Mouse (Mus musculus) midbrain, embryonic 14.5 days (tissue): ENCODE measurements around the gene Hist1h3c. TPM values are rescaled to one million over a fixed set of nuclear protein-coding genes. Genes with fewer than 3 reads are reported as not detected.
"Not testable (repeated sequence)": the region's sequence is repeated elsewhere in the genome, so short reads cannot be mapped to it uniquely, and the experiment has no call there.

Experiments
- ATAC-seq: fragments of 200-750 bp; cut with Nextera tagmentation; 2 replicates; pipeline ENCODE4 v1.8.0; 2017; ENCODE audit warnings: moderate number of reproducible peaks, moderate library complexity; ENCODE audit not compliant: low FRiP score, low TSS enrichment
- DNase-seq: peaks from one replicate; pipeline ENCODE4 v3.0.0-alpha.2; 2015
- H3K27ac ChIP-seq: fragments of 300-500 bp; sonication (generic); replicated peaks from 2 replicates; pipeline ENCODE4 v1.5.1; 2014; ENCODE audit warnings: mild to moderate bottlenecking, low read depth, low read length, moderate library complexity
- H3K27me3 ChIP-seq: fragments of 300-500 bp; sonication (generic); 2 replicates; pipeline ENCODE4 v1.6.1; 2014; ENCODE audit warnings: low read length, control low read depth, mixed read lengths; ENCODE audit not compliant: control insufficient read depth, insufficient read depth
- H3K36me3 ChIP-seq: fragments of 300-500 bp; sonication (generic); 2 replicates; pipeline ENCODE4 v1.6.1; 2014; ENCODE audit warnings: low read length, control low read depth; ENCODE audit not compliant: control insufficient read depth, insufficient read depth
- H3K4me1 ChIP-seq: fragments of 300-500 bp; sonication (generic); 2 replicates; pipeline ENCODE4 v1.6.1; 2014; ENCODE audit warnings: mild to moderate bottlenecking, antibody characterized with exemption, low read length, control low read depth; ENCODE audit not compliant: control insufficient read depth, insufficient read depth
- H3K4me2 ChIP-seq: fragments of 300-500 bp; sonication (generic); 2 replicates; pipeline ENCODE4 v1.6.1; 2014; ENCODE audit warnings: mild to moderate bottlenecking, low read length, moderate library complexity
- H3K4me3 ChIP-seq: fragments of 300-500 bp; sonication (generic); replicated peaks from 2 replicates; pipeline ENCODE4 v1.5.1; 2014; ENCODE audit warnings: low read depth, low read length
- H3K9ac ChIP-seq: fragments of 300-500 bp; sonication (generic); replicated peaks from 2 replicates; pipeline ENCODE4 v1.6.1; 2014; ENCODE audit warnings: mild to moderate bottlenecking, low read length, moderate library complexity
- H3K9me3 ChIP-seq: fragments of 300-500 bp; sonication (generic); 2 replicates; pipeline ENCODE4 v1.6.1; 2016; ENCODE audit warnings: low read length, control low read depth, mixed read lengths; ENCODE audit not compliant: control insufficient read depth
- WGBS: fragments of 180-500 bp; shearing (Covaris S2); extraction: QIAGEN DNeasy Blood & Tissue Kit; methylation state at CpG from one replicate; pipeline ENCODE4 v1.1.7; 2014; 5-methylcytosine and 5-hydroxymethylcytosine counted together
- polyA plus RNA-seq: library from polyadenylated mRNA; unstranded; fragments of >200 nt; fragmentation: Nextera tagmentation; extraction: Ambion mirVana; gene quantifications from 2 replicates; pipeline ENCODE4 v1.2.1, GENCODE M21; 2014

Hist1h3c gene
- 1.2 TPM in 2 replicates for polyA plus RNA-seq

- Histone ChIP-seq H3K9ac (peak within 1 kb of the TSS; percentile 39; the same call in 1 of the 2 replicates), H3K4me2 (peak within 1 kb of the TSS; percentile 69), H3K9me3 (no peaks in the 10 kb centered on the region), H3K4me1 (peaks cover 11% of the 10 kb centered on the region), H3K36me3 (no peaks in the 10 kb centered on the region), H3K4me3 (peak within 1 kb of the TSS; percentile 31), H3K27me3 (no peaks in the 10 kb centered on the region), H3K27ac (peak within 1 kb of the TSS; percentile 88)
- ATAC-seq (peak; percentile 79), DNase-seq (peak; percentile 95)
- WGBS: under 1% methylated on average over 25 of the region's 28 CpGs
Measured at GRCm38 (mm10) chr13:23745381-23746161, at the start of gene Hist1h3c. TSS of gene Hist1h3c (minus strand) at chr13:23745602.

DNA sequence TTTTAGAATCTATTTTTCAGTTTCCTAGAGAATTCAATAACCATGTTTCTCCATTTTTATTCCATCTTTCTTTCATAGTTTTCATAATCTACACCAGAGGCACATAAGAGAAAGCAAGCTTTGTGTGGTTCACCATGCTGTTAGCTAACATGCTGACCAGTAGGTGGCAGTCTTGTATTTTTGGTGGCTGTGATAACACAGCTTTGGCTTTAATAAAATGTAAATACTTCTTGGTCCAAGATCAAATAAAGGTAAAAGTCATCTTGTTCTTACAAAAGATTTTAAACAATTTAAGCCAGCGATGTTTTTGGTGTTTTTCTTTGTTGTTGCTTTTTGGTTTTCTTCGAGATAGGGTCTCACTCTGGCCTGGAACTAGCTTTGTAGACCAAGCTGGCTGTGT is 47.1 kb upstream of the Hist1h3c start:
- ATAC-seq (no peak; the same call in 1 of the 2 replicates), DNase-seq (peak; percentile 91)
- H3K27ac ChIP-seq: no peak overlapping the region
- no peaks in the 10 kb centered on the region for H3K9me3 ChIP-seq
- H3K4me2 ChIP-seq: no peak overlapping the region
- H3K4me3 ChIP-seq: no peak overlapping the region
- H3K27me3 ChIP-seq: no peaks in the 10 kb centered on the region
- no peaks in the 10 kb centered on the region for H3K36me3 ChIP-seq
- H3K9ac ChIP-seq: no peak overlapping the region
- 44% methylated on average over 2 of the region's 2 CpGs for WGBS
- no peaks in the 10 kb centered on the region for H3K4me1 ChIP-seq

DNA sequence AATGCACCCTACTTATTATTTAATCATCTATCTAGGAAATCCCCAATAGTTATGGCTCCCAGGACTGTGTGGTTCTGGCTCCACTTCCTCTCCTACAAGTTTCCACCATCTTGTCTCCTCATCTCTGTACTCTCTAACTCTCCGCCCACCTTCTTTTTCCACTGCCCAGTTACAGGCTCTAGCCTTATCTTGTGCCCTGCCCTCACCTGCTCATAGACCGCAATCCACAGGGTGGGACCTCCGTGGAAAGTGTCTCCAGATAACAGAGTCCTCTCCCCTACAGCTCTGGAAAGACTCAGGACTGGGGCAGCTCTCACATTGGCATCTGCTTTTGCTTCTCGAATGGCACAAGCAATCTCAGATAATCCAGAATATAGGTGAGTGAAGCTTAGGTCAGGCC is 33.6 kb upstream of the Hist1h3c start:
- DNase-seq (no peak), ATAC-seq (no peak)
- H3K4me1 ChIP-seq: no peaks in the 10 kb centered on the region
- H3K27ac ChIP-seq: no peak overlapping the region
- H3K27me3 ChIP-seq: no peaks in the 10 kb centered on the region
- no peaks in the 10 kb centered on the region for H3K36me3 ChIP-seq
- H3K4me3 ChIP-seq: no peak overlapping the region
- 87% methylated on average over 4 of the region's 4 CpGs for WGBS
- no peak overlapping the region for H3K9ac ChIP-seq
- no peaks in the 10 kb centered on the region for H3K9me3 ChIP-seq
- H3K4me2 ChIP-seq: no peak overlapping the region

- Histone ChIP-seq H3K4me1 (no peaks in the 10 kb centered on the region), H3K27ac (no peak overlapping the region), H3K4me2 (no peak overlapping the region), H3K9ac (no peak overlapping the region), H3K4me3 (no peak overlapping the region), H3K9me3 (no peaks in the 10 kb centered on the region), H3K36me3 (no peaks in the 10 kb centered on the region), H3K27me3 (no peaks in the 10 kb centered on the region)
- 95% methylated on average over 7 of the region's 7 CpGs for WGBS
- DNase-seq (no peak), ATAC-seq (no peak)
Measured at GRCm38 (mm10) chr13:23778339-23778738, 32.9 kb upstream of the Hist1h3c start.

DNA sequence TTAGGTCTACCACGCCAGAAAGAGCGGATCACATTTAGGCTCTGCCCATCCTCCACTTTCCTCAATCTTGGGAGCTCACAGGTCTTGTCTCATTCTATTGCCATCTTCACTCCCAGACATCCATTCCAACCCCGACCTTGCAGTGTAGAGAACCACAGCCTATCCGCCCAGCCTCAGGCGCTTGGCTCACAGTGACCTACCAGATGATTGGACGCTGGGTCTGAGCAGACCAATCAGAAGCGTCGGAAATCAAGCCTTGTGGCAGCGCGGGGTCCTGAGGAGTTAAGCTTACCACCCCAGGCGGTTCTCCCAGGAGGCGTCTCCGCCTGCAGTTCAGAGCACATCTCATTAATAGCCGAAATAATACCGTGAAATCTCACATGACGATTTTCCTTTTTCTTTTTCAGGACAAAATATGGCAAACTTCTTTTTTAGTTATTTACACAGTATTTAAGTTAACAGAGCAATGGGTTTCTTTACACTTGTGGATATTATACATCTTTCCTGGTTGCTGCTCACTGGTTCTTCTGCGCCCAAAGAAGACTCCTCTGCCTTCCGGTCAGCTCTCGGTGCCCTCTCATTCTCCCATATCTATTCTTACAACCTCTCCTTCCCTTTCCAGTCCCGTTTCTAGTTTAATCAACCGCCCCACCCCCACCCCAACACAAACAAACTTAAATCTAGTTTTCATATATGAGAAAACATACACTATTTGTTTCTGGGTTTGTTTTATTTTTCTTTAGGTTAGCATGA is 27.3 kb upstream of the Hist1h3c start:
- 22% methylated on average over 21 of the region's 21 CpGs for WGBS
- no peaks in the 10 kb centered on the region for H3K9me3 ChIP-seq
- H3K4me2 ChIP-seq: peak overlapping the region; percentile 47
- peaks cover 5% of the 10 kb centered on the region for H3K4me1 ChIP-seq
- no peak overlapping the region for H3K4me3 ChIP-seq
- H3K27me3 ChIP-seq: no peaks in the 10 kb centered on the region
- H3K9ac ChIP-seq: no peak overlapping the region
- no peaks in the 10 kb centered on the region for H3K36me3 ChIP-seq
- DNase-seq: peak; percentile 77
- ATAC-seq: peak; percentile 89
- no peak overlapping the region for H3K27ac ChIP-seq

- 90% methylated on average over 2 of the region's 2 CpGs for WGBS
- not testable (repeated sequence) for H3K9ac ChIP-seq, H3K27ac ChIP-seq, H3K4me3 ChIP-seq, H3K9me3 ChIP-seq, H3K4me2 ChIP-seq, H3K4me1 ChIP-seq, ATAC-seq, DNase-seq, H3K36me3 ChIP-seq, H3K27me3 ChIP-seq
Measured at GRCm38 (mm10) chr13:23769613-23770012, 24.2 kb upstream of the Hist1h3c start, which contains the start of gene Trim38. TSS of gene Trim38 (plus strand) at chr13:23769913.

GRCm38 (mm10) chr13:23768834-23769397 is 23.5 kb upstream of the Hist1h3c start:
- DNase-seq: no peak
- Histone ChIP-seq H3K4me3 (no peak overlapping the region), H3K27ac (no peak overlapping the region), H3K9ac (no peak overlapping the region), H3K27me3 (no peaks in the 10 kb centered on the region), H3K9me3 (no peaks in the 10 kb centered on the region), H3K36me3 (no peaks in the 10 kb centered on the region), H3K4me2 (no peak overlapping the region), H3K4me1 (peaks cover 12% of the 10 kb centered on the region)
- 41% methylated on average over 5 of the region's 5 CpGs for WGBS
- no peak for ATAC-seq

DNA sequence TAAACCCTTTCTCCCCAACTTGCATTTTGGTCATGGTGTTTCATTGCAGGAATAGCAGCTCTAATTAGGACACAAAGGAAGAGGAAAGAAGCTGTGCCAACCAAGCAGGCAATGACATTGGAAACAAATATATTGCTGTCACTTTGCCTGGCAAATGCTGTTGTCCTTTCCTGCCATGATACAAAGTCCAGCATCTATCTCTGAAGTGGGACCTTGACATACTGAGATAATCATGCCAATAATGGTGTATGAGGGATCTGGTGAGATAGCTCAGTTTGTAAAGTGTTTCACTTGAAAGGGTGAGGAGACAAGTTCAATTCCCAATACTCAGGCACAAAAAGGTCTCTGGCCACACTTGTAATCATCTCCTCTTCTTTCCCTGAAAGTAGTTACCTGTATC is 21.4 kb upstream of the Hist1h3c start:
- no peaks in the 10 kb centered on the region for H3K27me3 ChIP-seq
- DNase-seq: no peak

More for the DNA sequence above, 21.4 kb upstream of the Hist1h3c start:
- ATAC-seq: no peak
- Histone ChIP-seq H3K4me3 (no peak overlapping the region), H3K36me3 (no peaks in the 10 kb centered on the region), H3K27ac (no peak overlapping the region), H3K9me3 (no peaks in the 10 kb centered on the region), H3K9ac (no peak overlapping the region), H3K4me2 (no peak overlapping the region), H3K4me1 (peaks cover 18% of the 10 kb centered on the region)
